Mouse (Mus musculus) adrenal gland, postnatal 4 days (tissue): ENCODE measurements around the gene Agrn. TPM values are rescaled to one million over a fixed set of nuclear protein-coding genes. Genes with fewer than 3 reads are reported as not detected.
"Not testable (repeated sequence)": the region's sequence is repeated elsewhere in the genome, so short reads cannot be mapped to it uniquely, and the experiment has no call there.

Experiments used
- DNase-seq, 2 experiments: peaks; one replicate each; pipeline ENCODE4 v3.0.0; 2021 to 2022; ENCODE audit warnings: low spot score in 2 of 2, mixed read lengths in 2 of 2
- microRNA-seq: library from miRNA; unstranded; fragments of <30 nt; microRNA quantifications from one replicate; pipeline ENCODE4 v1.2.0, GENCODE M21; 2021
- total RNA-seq, 2 experiments: library from RNA; stranded (reverse); gene quantifications; 2 replicates each; pipeline ENCODE4 v1.2.3; 2021

Agrn gene
- total RNA-seq, 2 experiments from 2014 or later, result 92.2 to 139 TPM

DNA sequence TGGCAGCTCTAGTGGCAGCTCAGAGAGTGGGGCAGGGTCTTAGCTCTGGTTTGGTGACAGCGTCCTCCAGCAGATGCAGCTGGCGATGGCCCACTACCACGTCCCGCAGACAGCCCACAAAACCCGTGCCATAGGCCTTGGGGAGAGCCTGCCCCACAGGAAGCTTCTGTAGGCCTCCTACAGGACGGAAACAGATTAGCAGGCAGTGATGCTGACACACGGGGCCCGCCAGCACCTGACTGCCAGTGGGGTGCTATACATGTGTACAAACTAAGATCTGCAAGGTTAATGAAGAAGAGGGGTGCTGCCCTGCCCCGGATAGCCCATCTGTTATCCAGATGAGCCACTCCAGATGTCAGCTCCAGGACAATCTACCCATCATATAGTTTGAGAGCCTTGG, 30.8 kb downstream of the Agrn start:
- DNase-seq, result no peak

DNA sequence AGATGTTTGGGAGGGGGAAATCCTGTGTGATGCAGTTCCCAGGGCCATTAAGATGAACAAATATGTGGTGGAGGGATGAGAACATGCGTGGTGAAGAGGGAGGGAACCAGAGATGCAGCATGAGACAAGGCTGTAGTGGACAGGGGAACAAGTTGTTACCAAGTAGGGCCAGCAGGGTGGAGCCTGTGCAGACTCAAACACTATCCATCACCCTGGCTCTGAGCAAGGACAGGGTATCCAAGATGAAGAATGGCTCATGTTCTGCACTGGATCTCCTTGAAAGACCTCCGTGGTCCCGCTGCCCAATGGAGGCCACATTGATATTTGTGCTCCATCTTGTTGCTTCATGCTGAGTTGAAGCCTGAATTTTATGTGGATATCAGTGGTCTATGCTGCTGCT, 42.5 kb downstream of the Agrn start:
- DNase-seq, result no peak

DNA sequence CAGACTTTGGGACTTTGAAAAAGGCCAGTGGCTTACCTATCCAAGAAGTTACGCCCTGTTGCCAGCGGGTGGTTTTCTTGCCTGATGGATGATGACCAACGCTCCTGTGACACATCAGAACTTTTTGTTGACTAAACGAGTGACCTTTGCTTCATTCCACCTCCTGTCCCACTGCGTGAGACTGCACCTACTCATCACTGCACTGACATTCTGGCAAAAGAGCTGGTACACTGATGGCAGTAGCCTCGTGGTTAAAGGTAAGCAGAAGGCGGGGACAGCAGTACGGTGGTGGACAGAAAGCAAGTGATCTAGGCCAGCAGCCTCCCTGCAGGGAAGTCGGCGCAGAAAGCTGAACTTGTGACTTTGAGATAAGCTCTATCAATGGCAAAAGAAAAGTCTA, 46.4 kb downstream of the Agrn start:
- DNase-seq, result not testable (repeated sequence)

DNA sequence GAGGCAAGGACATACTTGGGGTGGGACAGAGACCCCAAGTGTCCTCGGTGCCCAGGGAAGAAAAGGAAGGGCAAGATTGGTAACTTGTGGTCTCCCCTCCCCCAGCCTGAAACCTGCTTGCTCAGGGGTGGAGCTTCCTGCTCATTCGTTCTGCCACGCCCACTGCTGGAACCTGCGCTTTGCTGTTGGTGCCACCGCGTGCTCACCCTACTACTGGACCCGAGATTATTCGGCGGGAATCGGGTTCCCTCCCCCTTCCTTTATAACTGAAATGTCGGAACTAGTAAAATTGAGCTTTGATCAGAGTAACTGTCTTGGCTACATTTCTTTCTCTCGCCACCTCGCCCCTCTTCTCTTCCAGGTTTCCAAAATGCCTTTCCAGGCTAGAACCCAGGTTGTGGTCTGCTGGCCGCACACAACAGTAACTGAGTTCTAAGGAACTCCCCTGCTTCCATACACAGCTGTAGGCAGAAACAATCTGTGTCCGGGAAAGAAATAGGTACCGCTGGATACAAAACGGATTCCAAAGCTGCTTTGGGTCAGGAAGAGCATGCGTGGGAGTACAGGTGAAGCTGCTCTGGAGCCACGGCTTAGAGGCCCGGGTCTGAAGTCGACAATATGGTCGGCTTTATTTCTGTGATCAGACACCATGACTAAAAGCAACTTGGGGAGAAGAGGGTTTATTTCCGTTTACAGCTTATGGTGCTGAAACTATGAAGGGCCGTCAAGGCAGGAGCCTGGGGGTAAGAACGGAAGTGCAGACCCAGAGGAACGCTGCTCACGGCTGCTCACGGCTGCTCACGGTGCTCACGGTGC, 60.8 kb downstream of the Agrn start:
- no peak for DNase-seq

DNA sequence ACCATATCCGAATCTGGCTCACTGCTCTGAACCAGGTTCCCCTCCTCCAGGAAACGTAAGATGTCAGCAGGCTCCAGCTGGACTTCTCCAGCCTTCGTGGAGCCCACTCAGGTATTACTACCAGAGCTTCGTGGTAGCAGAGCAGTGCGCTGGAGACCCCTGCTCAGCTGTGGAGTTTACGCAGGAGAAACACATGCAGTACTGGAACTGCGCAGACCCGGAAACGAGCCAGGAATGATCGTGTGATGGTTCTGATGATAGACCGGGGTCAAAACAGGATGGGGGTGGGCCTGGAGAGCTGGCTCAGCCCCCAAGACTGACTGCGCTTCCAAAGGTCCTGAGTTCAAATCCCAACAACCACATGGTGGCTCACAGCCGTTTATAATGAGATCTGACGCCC, 61.5 kb downstream of the Agrn start:
- DNase-seq, result no peak

DNA sequence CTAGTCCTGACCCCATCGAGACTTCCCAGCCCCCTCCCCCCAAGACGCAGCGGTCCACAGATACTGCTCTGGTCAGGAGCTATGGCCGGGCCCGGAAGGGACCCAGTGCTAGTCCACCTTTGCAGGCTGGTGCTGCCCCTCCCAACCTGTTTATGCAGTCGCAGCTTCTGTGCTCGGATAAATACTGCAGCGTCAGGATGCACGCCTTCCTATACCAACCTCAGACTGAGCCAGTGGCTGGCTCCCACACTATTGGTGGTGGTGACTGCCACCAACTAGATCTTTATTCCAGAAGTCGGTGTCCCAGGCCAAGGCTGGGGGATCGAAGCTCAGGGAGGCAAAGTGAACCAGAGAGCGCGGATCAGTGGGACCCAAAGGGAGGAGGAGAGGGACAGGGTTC, 62.2 kb downstream of the Agrn start:
- DNase-seq, result no peak

DNA sequence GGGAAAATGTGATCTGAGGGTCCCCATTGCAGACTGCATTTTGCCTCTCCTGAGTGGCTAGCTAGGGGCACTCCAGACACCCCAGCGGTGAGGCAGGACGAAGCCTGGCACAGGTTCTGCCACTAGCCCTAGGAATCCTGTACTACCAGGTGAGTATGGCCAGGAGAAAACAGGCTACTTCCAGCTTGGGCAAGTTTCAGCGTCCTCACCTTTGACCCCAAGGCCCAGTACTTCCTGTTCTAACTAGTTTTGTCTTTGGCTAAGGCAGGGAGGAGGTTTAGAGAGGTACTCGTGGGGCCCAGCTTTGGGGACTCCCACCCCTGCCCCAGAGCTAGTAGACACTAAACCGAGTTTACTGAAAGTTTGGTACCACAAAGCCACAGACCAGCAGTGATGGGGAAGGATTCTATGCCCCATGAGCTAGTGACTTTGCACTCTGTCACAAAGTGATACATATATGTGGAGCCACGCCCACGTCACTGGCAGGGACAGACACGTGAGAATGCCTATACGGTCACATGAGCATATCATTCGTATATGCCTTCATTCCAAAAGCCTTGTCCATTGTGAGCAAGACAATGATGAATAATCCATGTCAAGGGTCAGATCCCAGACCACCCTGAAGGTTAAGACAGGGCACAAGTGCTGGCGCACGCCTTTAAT, 63.2 kb downstream of the Agrn start:
- no peak for DNase-seq

DNA sequence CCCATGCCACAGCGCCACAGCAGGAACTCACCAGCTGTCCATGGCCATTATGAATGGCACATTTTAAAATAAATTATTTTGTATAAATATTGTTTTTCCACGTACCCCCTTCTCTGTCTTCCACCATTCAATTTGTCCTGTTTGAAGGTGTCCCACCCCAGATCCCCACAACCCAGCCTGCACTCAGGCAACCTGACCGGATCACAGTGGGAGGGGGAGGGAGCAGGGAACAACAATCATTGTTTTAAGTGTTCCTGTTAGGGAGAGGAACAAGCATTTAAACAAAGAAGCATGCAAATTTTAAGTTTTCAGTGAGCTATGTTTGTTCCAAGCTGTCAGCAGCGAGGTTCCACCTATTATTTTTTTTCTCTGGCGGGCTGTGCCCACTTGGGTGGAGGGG, 64.0 kb downstream of the Agrn start:
- DNase-seq, result no peak

DNA sequence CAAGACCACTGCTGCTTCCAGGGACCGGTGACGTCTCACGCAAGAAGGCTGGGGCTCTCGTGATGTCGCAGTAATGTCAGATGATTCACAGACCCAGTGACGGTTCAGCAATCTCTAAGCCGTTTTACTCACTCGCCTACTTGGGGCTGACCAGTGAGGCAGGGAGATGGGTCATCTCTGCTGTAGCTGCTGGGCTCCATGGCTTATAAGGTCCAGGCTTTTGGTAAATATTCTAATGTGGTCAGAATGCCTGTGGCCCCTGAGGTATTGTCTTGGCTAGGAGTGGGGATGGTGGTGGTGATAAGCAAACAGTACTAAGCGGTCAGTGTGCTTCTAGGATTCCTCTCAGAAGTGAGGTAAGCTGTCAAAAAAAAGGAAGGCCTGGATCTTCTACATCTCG, 66.3 kb downstream of the Agrn start:
- DNase-seq, result no peak

DNA sequence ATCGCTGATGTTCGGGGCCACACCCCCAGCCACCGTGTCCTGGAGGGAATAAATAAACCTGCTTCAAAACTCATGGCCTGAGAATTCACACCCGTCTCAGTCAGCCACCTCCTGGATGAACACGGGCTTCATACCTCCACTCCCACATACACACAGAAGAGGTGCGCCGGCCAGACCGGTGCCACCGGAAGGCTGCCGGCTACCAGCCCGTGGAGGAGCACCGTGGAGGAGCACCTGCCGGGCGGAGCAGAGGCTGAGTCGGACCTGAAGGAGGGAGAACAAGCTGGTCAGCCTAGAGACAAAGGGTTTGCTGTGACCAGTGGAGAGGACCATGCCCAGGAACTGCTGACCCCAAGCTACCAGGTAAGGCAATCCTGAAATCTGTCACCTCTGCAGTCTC, 66.9 kb downstream of the Agrn start, which contains the start of gene Rnf223:
Rnf223 (plus strand) TSS at position 78 of the 400 bp plus-strand sequence.
- no peak for DNase-seq

DNA sequence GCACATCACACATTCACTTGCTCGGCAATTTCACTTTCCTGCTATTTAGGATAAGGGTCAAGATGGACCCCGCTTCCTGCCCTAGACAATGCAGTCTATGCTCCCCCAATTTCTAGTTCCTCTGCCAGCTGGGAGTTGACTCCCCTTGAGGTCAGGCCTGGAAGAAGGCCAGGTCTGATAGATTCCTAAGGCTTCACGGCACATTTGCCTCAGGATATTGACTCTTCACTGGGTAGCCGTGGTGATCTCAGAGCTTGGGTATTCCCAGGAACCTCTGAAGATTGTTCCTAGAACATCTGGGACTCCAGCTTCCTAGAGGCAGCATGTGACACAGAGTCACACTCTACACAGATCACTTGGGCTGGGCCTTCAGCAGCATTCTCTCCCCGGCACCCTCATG, 68.5 kb downstream of the Agrn start:
- no peak for DNase-seq

DNA sequence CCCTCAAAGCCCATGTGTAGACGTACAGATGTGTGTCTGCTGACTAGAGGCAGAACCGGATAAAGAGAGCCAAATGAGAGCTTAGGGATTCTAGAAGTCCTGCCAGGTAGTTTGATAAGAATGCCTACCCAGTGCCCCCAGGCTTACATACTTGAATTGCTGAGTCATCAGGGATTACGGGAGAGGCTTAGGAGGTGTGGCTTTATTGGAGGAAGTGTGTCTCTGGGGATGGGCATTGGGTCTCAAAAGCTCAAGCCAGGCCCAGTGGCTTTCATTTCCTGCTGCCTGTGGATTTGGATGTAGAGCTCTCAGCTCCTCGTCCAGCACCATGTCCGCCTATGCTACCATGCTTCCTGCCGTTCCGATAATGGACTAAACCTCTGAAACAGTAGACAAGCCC, 70.4 kb downstream of the Agrn start:
- DNase-seq, result no peak

DNA sequence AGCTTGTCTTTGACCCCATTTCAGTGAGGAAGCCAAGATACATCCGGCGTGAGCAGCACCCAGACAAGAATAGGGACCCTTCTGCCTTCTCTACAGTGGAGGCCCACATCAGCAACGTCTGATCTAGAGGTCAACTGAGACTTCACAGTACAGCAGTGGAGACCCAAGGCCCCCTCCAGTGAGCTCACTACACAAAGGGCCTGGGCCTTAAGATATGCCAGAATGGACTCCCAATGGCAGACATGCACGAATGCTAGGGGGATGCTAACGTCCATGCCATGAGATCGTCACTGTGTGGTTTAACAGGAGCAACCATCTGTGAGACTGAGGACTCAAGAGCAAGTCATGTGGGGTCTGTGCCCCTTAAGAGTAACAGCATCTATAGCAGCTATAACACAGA, 71.9 kb downstream of the Agrn start:
- no peak for DNase-seq

DNA sequence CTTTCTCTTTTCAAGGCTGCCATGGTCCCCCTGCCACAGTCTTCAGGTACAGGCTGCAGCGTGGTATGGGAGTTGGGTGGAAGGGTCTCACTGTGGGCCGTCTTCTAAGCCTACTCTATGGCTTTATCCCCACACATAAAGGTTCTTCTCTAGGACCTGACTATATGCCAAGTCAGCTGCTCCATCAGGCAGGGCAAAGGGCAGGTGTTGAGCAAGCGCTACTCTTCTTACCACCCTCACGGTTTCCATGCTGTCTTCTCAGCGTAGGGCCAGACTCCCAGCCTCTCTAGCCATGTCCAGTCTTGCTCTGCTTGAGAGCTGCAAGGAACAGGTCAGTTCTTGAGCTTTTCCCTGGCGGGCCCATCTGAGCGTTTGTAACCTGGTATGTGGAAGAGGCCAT, 73.2 kb downstream of the Agrn start:
- DNase-seq, result no peak

Small RNAs within 50 kb of the gene (microRNA-seq; reads per million reads assigned to microRNA genes)
- 1.3 reads per million for gene Mir7658

Other genes starting within 250 kb of the Agrn start
- 10 to 100 TPM; 75.8 to 79.9 TPM for gene C1qtnf12, start 235.2 kb downstream of the Agrn start, total RNA-seq
- 1 to 10 TPM; 7.2 to 7.7 TPM for gene B3galt6, start 204.8 kb downstream of the Agrn start, total RNA-seq
- gene Sdf4, start 204.6 kb downstream of the Agrn start, total RNA-seq, result 100 to 1,000 TPM; 224 to 231 TPM
- 1 to 10 TPM; 2.9 to 3.4 TPM for gene Tnfrsf4, start 183.6 kb downstream of the Agrn start, total RNA-seq
- under 1 TPM in 1 of 2 experiments, not detected in 1; 0.39 TPM for gene Tnfrsf18, start 171.3 kb downstream of the Agrn start, total RNA-seq
- 1 to 10 TPM in 1 of 2 experiments, under 1 TPM in 1; 0.59 to 5.0 TPM for gene Ttll10, start 138.1 kb downstream of the Agrn start, total RNA-seq
- gene 9430015G10Rik, start 87.5 kb downstream of the Agrn start, total RNA-seq, result 10 to 100 TPM; 18.1 to 21.1 TPM
- under 1 TPM; 0.20 to 0.22 TPM for gene Rnf223, start 67.0 kb downstream of the Agrn start, total RNA-seq
- gene Isg15, start 3.3 kb upstream of the Agrn start, total RNA-seq, result 1 to 10 TPM; 1.9 to 2.8 TPM
- 1 to 10 TPM; 3.7 to 4.8 TPM for gene AW011738, start 5.8 kb upstream of the Agrn start, total RNA-seq
- 1 to 10 TPM; 4.1 to 4.7 TPM for gene Perm1, start 18.4 kb upstream of the Agrn start, total RNA-seq
- 10 to 100 TPM; 26.9 to 27.8 TPM for gene Plekhn1, start 37.4 kb upstream of the Agrn start, total RNA-seq
- gene Noc2l, start 38.5 kb upstream of the Agrn start, total RNA-seq, result 10 to 100 TPM; 41.5 to 47.3 TPM
- gene Samd11, start 58.2 kb upstream of the Agrn start, total RNA-seq, result 1 to 10 TPM; 5.9 to 8.0 TPM
- gene Vmn2r-ps159, start 133.6 kb upstream of the Agrn start, total RNA-seq, result not detected